Mouse (Mus musculus) lung, postnatal 14 days (tissue): ENCODE measurements at regions not wholly inside any gene's neighbourhood (a gene's known extent, or its start where the extent isn't known, plus 50 kb on each side); places are given as distances from the start of the nearest gene placed in this dataset.

ENCODE experiments used
- DNase-seq: peaks from one replicate; pipeline ENCODE4 v3.0.0; 2021

GRCm38 (mm10) chr14:68783216-68783615 is 510.9 kb downstream of the Synb start:
- no peak for DNase-seq

GRCm38 (mm10) chr14:68770411-68770810 is 523.7 kb downstream of the Synb start:
- no peak for DNase-seq

- peak; percentile 23 for DNase-seq
Measured at GRCm38 (mm10) chr14:68762916-68763315, 531.2 kb downstream of the Synb start.

- no peak for DNase-seq
Measured at GRCm38 (mm10) chr14:68744661-68745060, 549.4 kb downstream of the Synb start.

GRCm38 (mm10) chr14:68738474-68738873 is 555.6 kb downstream of the Synb start:
- no peak for DNase-seq

- peak; percentile 77 for DNase-seq
Measured at GRCm38 (mm10) chr14:68735756-68736155, 558.3 kb downstream of the Synb start.

- DNase-seq = peak; percentile 5
Measured at GRCm38 (mm10) chr14:68721156-68721555, 572.9 kb downstream of the Synb start.

- DNase-seq = no peak
Measured at GRCm38 (mm10) chr14:68719429-68720160, 574.5 kb downstream of the Synb start.

GRCm38 (mm10) chr14:68718846-68719245 is 575.3 kb downstream of the Synb start:
- DNase-seq = peak; percentile 14
